Mouse (Mus musculus) B cell, adult (primary cell): ENCODE measurements around the gene 1700011M02Rik. TPM values are rescaled to one million over a fixed set of nuclear protein-coding genes. Genes with fewer than 3 reads are reported as not detected.

Experiments
- total RNA-seq: library from RNA; stranded (reverse); gene quantifications from 4 replicates; pipeline ENCODE4 v1.2.4, GENCODE M21; 2023; ENCODE audit not compliant: inconsistent age

The 1700011M02Rik gene
- not detected in 4 replicates for total RNA-seq

DNA sequence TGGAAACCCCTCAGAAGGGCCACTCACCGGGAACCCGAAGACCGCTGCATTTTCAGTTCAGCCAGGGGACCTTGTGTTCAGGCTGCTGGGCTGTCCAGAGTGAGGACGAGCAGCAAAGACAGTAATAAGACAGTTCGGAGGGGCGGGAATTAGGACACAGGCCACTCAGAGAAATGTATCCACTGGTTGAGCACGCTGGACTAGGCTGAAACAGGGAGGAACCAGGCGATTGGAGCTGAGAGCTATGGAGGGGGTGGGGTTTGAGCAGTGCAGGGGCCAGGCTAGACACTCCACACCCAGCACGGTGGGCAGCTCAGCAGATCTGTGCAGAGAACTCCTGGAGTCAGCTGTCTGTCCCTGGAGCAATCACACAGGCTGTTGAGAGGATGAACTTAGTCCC is at the start of gene 1700011M02Rik, which contains the start of gene Dmrtc1a:
TSS of gene 1700011M02Rik (plus strand) at position 319 of the 400 bp plus-strand sequence.
TSS of gene Dmrtc1a (minus strand) at position 101 of the 400 bp plus-strand sequence.

DNA sequence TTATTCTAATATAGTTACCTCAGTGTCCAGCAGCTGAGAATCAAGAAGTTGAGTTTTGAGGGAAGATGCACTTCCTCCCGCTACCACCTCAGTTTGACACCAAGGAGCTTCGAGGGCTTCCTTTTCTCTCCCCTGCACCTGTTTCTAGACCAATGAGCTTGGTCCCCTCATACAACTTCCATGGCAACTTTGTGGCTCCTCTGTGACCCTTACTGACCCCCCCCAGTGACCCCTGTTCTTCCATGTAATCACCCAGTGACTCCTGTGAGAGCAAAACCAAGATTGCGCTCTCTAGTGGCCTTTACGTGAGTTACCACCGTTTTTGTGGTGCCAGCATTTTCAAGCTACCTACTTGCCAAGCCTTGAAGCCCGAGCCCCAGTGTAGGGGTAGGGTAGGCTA is 40.8 kb upstream of the 1700011M02Rik start, which contains the start of gene 1700031F05Rik:
TSS of gene 1700031F05Rik (minus strand) at position 101 of the 400 bp plus-strand sequence.

DNA sequence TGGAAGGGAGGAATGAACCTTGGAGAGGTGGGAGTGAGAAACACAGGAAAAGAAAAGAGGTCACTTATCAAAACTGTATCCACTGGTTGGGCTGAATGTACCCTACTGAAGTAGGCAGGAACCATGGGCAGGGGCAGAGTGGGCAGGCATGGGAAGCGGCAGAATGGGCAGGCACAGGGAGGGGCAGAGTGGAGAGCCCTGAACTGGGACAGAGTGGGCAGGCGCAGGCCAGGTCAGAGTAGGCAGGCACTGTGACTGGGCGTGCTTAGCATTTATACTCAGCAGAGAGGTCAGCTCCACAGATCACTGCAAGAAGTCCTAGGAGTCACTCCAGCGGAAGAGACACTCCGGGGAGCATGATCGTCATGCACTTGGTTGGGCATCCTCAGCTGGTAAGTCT is 19.4 kb downstream of the 1700011M02Rik start, which contains the start of gene 1700018G05Rik:
TSS of gene 1700018G05Rik (plus strand) at position 301 of the 400 bp plus-strand sequence.

Other genes with a start within 250 kb of the 1700011M02Rik start
- not detected in 4 replicates for gene Gm3880, start 221.9 kb upstream of the 1700011M02Rik start, total RNA-seq
- gene Gm9112, start 201.3 kb upstream of the 1700011M02Rik start, total RNA-seq, result not detected in 4 replicates
- not detected in 4 replicates for gene Dmrtc1b, start 201.0 kb upstream of the 1700011M02Rik start, total RNA-seq
- gene Dmrtc1c1, start 105.9 kb upstream of the 1700011M02Rik start, total RNA-seq, result not detected in 4 replicates
- gene Dmrtc1c2, start 54.3 kb upstream of the 1700011M02Rik start, total RNA-seq, result not detected in 4 replicates
- not detected in 4 replicates for gene 1700031F05Rik, start 40.9 kb upstream of the 1700011M02Rik start, total RNA-seq
- not detected in 4 replicates for gene Dmrtc1a, start 218 bp upstream of the 1700011M02Rik start, total RNA-seq
- gene 1700018G05Rik, start 19.5 kb downstream of the 1700011M02Rik start, total RNA-seq, result not detected in 4 replicates